ENCODE assay signal across 8 mouse cellular contexts in genomic region chr12:76405971-76406370, GRCm38 (mm10). TPM values are rescaled to one million over a fixed set of nuclear protein-coding genes. Genes with fewer than 3 reads are reported as not detected.
DNase-seq lines count a peak whose midpoint lies in the region; ATAC-seq and TF ChIP-seq lines count a peak whose summit lies in the region.

No protein-coding gene starts in this region.

- H3K4me3 ChIP-seq in lung, postnatal 0 days (ENCODE audit: low read depth, low read length) = peak overlapping the region; percentile 62
- H3K4me3 ChIP-seq in embryonic facial prominence, embryonic 12.5 days = peak overlapping the region; percentile 62
- peak overlapping the region; percentile 88 for H3K4me3 ChIP-seq in liver, embryonic 16.5 days (ENCODE audit: low read depth, low read length)
- peak overlapping the region; percentile 67 for H3K4me3 ChIP-seq in stomach, embryonic 15.5 days (replicated peaks)

- H3K9ac ChIP-seq in lung, postnatal 0 days (replicated peaks; ENCODE audit: low read depth) = no peak overlapping the region
- H3K9ac ChIP-seq in embryonic facial prominence, embryonic 12.5 days = no peak overlapping the region
- no peak overlapping the region for H3K9ac ChIP-seq in liver, embryonic 16.5 days (ENCODE audit: low read depth, low read length)
- H3K9ac ChIP-seq in stomach, embryonic 15.5 days = no peak overlapping the region

- no peak for DNase-seq in lung, postnatal 0 days (ENCODE audit: low spot score)
- no peak for DNase-seq in lung, postnatal 10 days
- DNase-seq in heart, postnatal 36 days = peak; percentile 15 to 19
- no peak for DNase-seq in left cerebral cortex, postnatal 14 days (ENCODE audit: low spot score in 2 of 2)

- peak overlapping the region; percentile 79 for H3K4me2 ChIP-seq in lung, postnatal 0 days (replicated peaks; ENCODE audit: low read depth, low read length)
- peak overlapping the region; percentile 84 for H3K4me2 ChIP-seq in embryonic facial prominence, embryonic 12.5 days (replicated peaks)
- peak overlapping the region; percentile 98 for H3K4me2 ChIP-seq in liver, embryonic 16.5 days (ENCODE audit: low read depth, low read length)
- H3K4me2 ChIP-seq in stomach, embryonic 15.5 days = peak overlapping the region; percentile 90

- peaks cover 17% of the 10 kb centered on the region; the same call in 1 of the 2 replicates for H3K27me3 ChIP-seq in lung, postnatal 0 days (replicated peaks; ENCODE audit: insufficient read depth, low read length)
- peaks cover 41% of the 10 kb centered on the region for H3K27me3 ChIP-seq in embryonic facial prominence, embryonic 12.5 days
- H3K27me3 ChIP-seq in liver, embryonic 16.5 days (ENCODE audit: control insufficient read depth, insufficient read depth, low read depth, low read length) = peaks cover 38% of the 10 kb centered on the region
- H3K27me3 ChIP-seq in stomach, embryonic 15.5 days (replicated peaks) = peaks cover 31% of the 10 kb centered on the region

- no peak overlapping the region for H3K27ac ChIP-seq in lung, postnatal 0 days (ENCODE audit: low read length)
- H3K27ac ChIP-seq in embryonic facial prominence, embryonic 12.5 days = no peak overlapping the region
- no peak overlapping the region for H3K27ac ChIP-seq in liver, embryonic 16.5 days (ENCODE audit: low read length)
- no peak overlapping the region for H3K27ac ChIP-seq in stomach, embryonic 15.5 days

- intact Hi-C loops in heart, postnatal 36 days (cut with DNase I) = loop anchor here (5.0 kb wide), 2 partner anchors 66 to 191 kb away; no protein-coding TSS in a partner anchor
- intact Hi-C loops in left cerebral cortex, postnatal 14 days (cut with DNase I) = loop anchor here (2.0 kb wide), 1 partner anchor 35 kb away; the partner anchor contains the start of gene Zbtb1

- no peaks in the 10 kb centered on the region for H3K9me3 ChIP-seq in lung, postnatal 0 days (ENCODE audit: low read length)
- no peaks in the 10 kb centered on the region for H3K9me3 ChIP-seq in embryonic facial prominence, embryonic 12.5 days
- H3K9me3 ChIP-seq in liver, embryonic 16.5 days (replicated peaks; ENCODE audit: control insufficient read depth, low read length) = no peaks in the 10 kb centered on the region
- no peaks in the 10 kb centered on the region for H3K9me3 ChIP-seq in stomach, embryonic 15.5 days

- TF ChIP-seq CTCF in lung, postnatal 0 days (IDR thresholded peaks at IDR 0.05) = no peak

- no peak for TF ChIP-seq EP300 in lung, postnatal 0 days (IDR thresholded peaks at IDR 0.05)

- peaks cover 12% of the 10 kb centered on the region; the same call in 1 of the 2 replicates for H3K4me1 ChIP-seq in lung, postnatal 0 days (ENCODE audit: insufficient read depth, low read depth, low read length)
- H3K4me1 ChIP-seq in embryonic facial prominence, embryonic 12.5 days = peaks cover 21% of the 10 kb centered on the region
- peaks cover 24% of the 10 kb centered on the region for H3K4me1 ChIP-seq in liver, embryonic 16.5 days (ENCODE audit: control insufficient read depth, low read depth, low read length)
- H3K4me1 ChIP-seq in stomach, embryonic 15.5 days = peaks cover 24% of the 10 kb centered on the region

- no peak for ATAC-seq in lung, postnatal 0 days
- no peak for ATAC-seq in embryonic facial prominence, embryonic 12.5 days (ENCODE audit: insufficient number of reproducible peaks, insufficient read depth, low FRiP score, low TSS enrichment)
- no peak for ATAC-seq in liver, embryonic 16.5 days (ENCODE audit: low read depth)
- ATAC-seq in stomach, embryonic 15.5 days (ENCODE audit: insufficient read depth, low FRiP score, low read depth) = no peak
- ATAC-seq in megakaryocyte-erythroid progenitor cell, adult 5-6 weeks (replicated peaks; ENCODE audit: low FRiP score, low TSS enrichment, poor library complexity, severe bottlenecking) = no peak

- no peaks in the 10 kb centered on the region for H3K36me3 ChIP-seq in lung, postnatal 0 days (ENCODE audit: insufficient read depth, low read length)
- H3K36me3 ChIP-seq in embryonic facial prominence, embryonic 12.5 days = no peaks in the 10 kb centered on the region
- H3K36me3 ChIP-seq in liver, embryonic 16.5 days (ENCODE audit: control insufficient read depth, insufficient read depth) = no peaks in the 10 kb centered on the region
- no peaks in the 10 kb centered on the region for H3K36me3 ChIP-seq in stomach, embryonic 15.5 days

- WGBS in lung, postnatal 0 days = 5% methylated on average over 23 of the region's 23 CpGs
- 2% methylated on average over 23 of the region's 23 CpGs for WGBS in embryonic facial prominence, embryonic 12.5 days
- WGBS in liver, embryonic 16.5 days (ENCODE audit: insufficient replicate concordance) = 4% methylated on average over 23 of the region's 23 CpGs
- 3% methylated on average over 23 of the region's 23 CpGs for WGBS in stomach, embryonic 15.5 days

RNA-seq across cellular contexts. Expression of gene Hspa2, which starts 2.0 kb away (rescaled TPM):
- 25.0 and 30.2 TPM in 2 replicates for polyA plus RNA-seq in lung, postnatal 0 days (2015; fragmentation: Nextera tagmentation; extraction: Ambion mirVana)
- 4.4 and 5.6 TPM in 2 replicates for polyA plus RNA-seq in embryonic facial prominence, embryonic 12.5 days (2016; fragmentation: Nextera tagmentation; extraction: Ambion mirVana)
- 1 to 10 TPM; 5.7 to 7.8 TPM for total RNA-seq in heart, postnatal 36 days (2021)
- polyA plus RNA-seq in liver, embryonic 16.5 days (2015; fragmentation: Nextera tagmentation; extraction: Ambion mirVana) = 1.4 and 1.5 TPM in 2 replicates
- 11.3 and 11.7 TPM in 2 replicates for polyA plus RNA-seq in stomach, embryonic 15.5 days (2015; fragmentation: Nextera tagmentation; extraction: Ambion mirVana)
- total RNA-seq in left cerebral cortex, postnatal 14 days (2021) = 10 to 100 TPM; 62.1 to 68.6 TPM
- total RNA-seq in megakaryocyte-erythroid progenitor cell, adult 5-6 weeks (2014; fragmentation: Nextera tagmentation) = 2.3 and 2.8 TPM in 2 replicates
- 11.6 and 14.6 TPM in 2 replicates for total RNA-seq in megakaryocyte-erythroid progenitor cell, adult 5-6 weeks (2017)

RNA-seq across cellular contexts. Expression of gene Ppp1r36, which starts 11.4 kb away (rescaled TPM):
- 11.5 and 14.0 TPM in 2 replicates for polyA plus RNA-seq in lung, postnatal 0 days (2015; fragmentation: Nextera tagmentation; extraction: Ambion mirVana)
- 2.0 and 2.1 TPM in 2 replicates for polyA plus RNA-seq in embryonic facial prominence, embryonic 12.5 days (2016; fragmentation: Nextera tagmentation; extraction: Ambion mirVana)
- not detected for total RNA-seq in heart, postnatal 36 days (2021)
- 0.08 and 0.11 TPM in 2 replicates for polyA plus RNA-seq in liver, embryonic 16.5 days (2015; fragmentation: Nextera tagmentation; extraction: Ambion mirVana)
- polyA plus RNA-seq in stomach, embryonic 15.5 days (2015; fragmentation: Nextera tagmentation; extraction: Ambion mirVana) = 2.9 and 3.2 TPM in 2 replicates
- total RNA-seq in left cerebral cortex, postnatal 14 days (2021) = 1 to 10 TPM in 1 of 2 experiments, under 1 TPM in 1; 0.79 to 1.1 TPM
- not detected in 2 replicates for total RNA-seq in megakaryocyte-erythroid progenitor cell, adult 5-6 weeks (2014; fragmentation: Nextera tagmentation)
- total RNA-seq in megakaryocyte-erythroid progenitor cell, adult 5-6 weeks (2017) = not detected in 2 replicates

RNA-seq across cellular contexts. Expression of gene Zbtb1, which starts 35.9 kb away (rescaled TPM):
- 5.8 and 6.9 TPM in 2 replicates for polyA plus RNA-seq in lung, postnatal 0 days (2015; fragmentation: Nextera tagmentation; extraction: Ambion mirVana)
- 11.0 and 11.7 TPM in 2 replicates for polyA plus RNA-seq in embryonic facial prominence, embryonic 12.5 days (2016; fragmentation: Nextera tagmentation; extraction: Ambion mirVana)
- total RNA-seq in heart, postnatal 36 days (2021) = 1 to 10 TPM; 3.5 to 4.2 TPM
- polyA plus RNA-seq in liver, embryonic 16.5 days (2015; fragmentation: Nextera tagmentation; extraction: Ambion mirVana) = 2.9 and 3.4 TPM in 2 replicates
- 8.9 and 9.5 TPM in 2 replicates for polyA plus RNA-seq in stomach, embryonic 15.5 days (2015; fragmentation: Nextera tagmentation; extraction: Ambion mirVana)
- 1 to 10 TPM; 4.7 to 4.9 TPM for total RNA-seq in left cerebral cortex, postnatal 14 days (2021)
- total RNA-seq in megakaryocyte-erythroid progenitor cell, adult 5-6 weeks (2014; fragmentation: Nextera tagmentation) = 21.1 and 28.4 TPM in 2 replicates
- total RNA-seq in megakaryocyte-erythroid progenitor cell, adult 5-6 weeks (2017) = 25.0 and 35.6 TPM in 2 replicates

RNA-seq across cellular contexts. Expression of gene Zbtb25, which starts 36.6 kb away (rescaled TPM):
- polyA plus RNA-seq in lung, postnatal 0 days (2015; fragmentation: Nextera tagmentation; extraction: Ambion mirVana) = 7.3 and 7.5 TPM in 2 replicates
- polyA plus RNA-seq in embryonic facial prominence, embryonic 12.5 days (2016; fragmentation: Nextera tagmentation; extraction: Ambion mirVana) = 20.6 and 22.4 TPM in 2 replicates
- total RNA-seq in heart, postnatal 36 days (2021) = 10 to 100 TPM in 1 of 2 experiments, 1 to 10 TPM in 1; 5.4 to 10.4 TPM
- polyA plus RNA-seq in liver, embryonic 16.5 days (2015; fragmentation: Nextera tagmentation; extraction: Ambion mirVana) = 4.1 and 4.8 TPM in 2 replicates
- polyA plus RNA-seq in stomach, embryonic 15.5 days (2015; fragmentation: Nextera tagmentation; extraction: Ambion mirVana) = 13.7 and 14.5 TPM in 2 replicates
- 10 to 100 TPM; 17.0 to 18.0 TPM for total RNA-seq in left cerebral cortex, postnatal 14 days (2021)
- 22.0 and 22.1 TPM in 2 replicates for total RNA-seq in megakaryocyte-erythroid progenitor cell, adult 5-6 weeks (2014; fragmentation: Nextera tagmentation)
- 15.6 and 20.6 TPM in 2 replicates for total RNA-seq in megakaryocyte-erythroid progenitor cell, adult 5-6 weeks (2017)

Comparison
In these comparisons a context has a peak if more than half of its experiments do, and no peak if none do; other contexts are left out.
1. DNase-seq: peak in heart, postnatal 36 days (2 of 2); none in lung, postnatal 0 days (single experiment), lung, postnatal 10 days (single experiment) and left cerebral cortex, postnatal 14 days (0 of 2).
2. Peak in every context shown above with its lines, with median percentiles within 50 percentile points of each other: H3K4me2 ChIP-seq and H3K4me3 ChIP-seq.